Mouse (Mus musculus) megakaryocyte, embryonic 14.5 days (primary cell): Measurements from ENCODE around the gene Cactin. TPM values are rescaled to one million over a fixed set of nuclear protein-coding genes. Genes with fewer than 3 reads are reported as not detected.
A peak's percentile ranks its signal among the peaks of the same experiment; 100 is the strongest.

Experiments used
- H3K27me3 ChIP-seq: replicated peaks from 2 replicates; pipeline ENCODE3; 2012; ENCODE audit warnings: inconsistent platforms
- H3K36me3 ChIP-seq: replicated peaks from 2 replicates; pipeline ENCODE3; 2012; ENCODE audit warnings: low read length, inconsistent platforms, mixed read lengths
- H3K4me1 ChIP-seq: 2 replicates; pipeline ENCODE4 v1.6.1; 2012; ENCODE audit warnings: inconsistent platforms
- H3K4me3 ChIP-seq: replicated peaks from 2 replicates; pipeline ENCODE3; 2012; ENCODE audit warnings: moderate library complexity, mild to moderate bottlenecking, inconsistent platforms
- H3K9me3 ChIP-seq: 2 replicates; pipeline ENCODE4 v1.6.1; 2012; ENCODE audit warnings: inconsistent platforms
- FLI1 ChIP-seq: IDR thresholded peaks from 2 replicates; pipeline ENCODE4 v1.6.1; 2012; ENCODE audit warnings: low read length, inconsistent platforms, mixed read lengths
- GATA1 ChIP-seq: IDR thresholded peaks from 3 replicates; pipeline ENCODE4 v1.6.1; 2012; ENCODE audit warnings: mixed read lengths, low read length, inconsistent platforms, borderline replicate concordance
- polyA plus RNA-seq: library from polyadenylated mRNA; stranded (reverse); fragments of >175 nt; gene quantifications from 2 replicates; pipeline ENCODE4 v1.2.3, GENCODE M21; 2012; ENCODE audit warnings: low replicate concordance; ENCODE audit not compliant: insufficient read depth

Gene Cactin
- polyA plus RNA-seq, 1 experiment, result 78.5 TPM

- no peaks in the 10 kb centered on the region for H3K36me3 ChIP-seq
- H3K27me3 ChIP-seq, result peaks cover 18% of the 10 kb centered on the region
- H3K9me3 ChIP-seq, result no peaks in the 10 kb centered on the region
- no peak for TF ChIP-seq FLI1
- TF ChIP-seq GATA1, result no peak
- H3K4me1 ChIP-seq, result peaks cover 75% of the 10 kb centered on the region
- no peak overlapping the region for H3K4me3 ChIP-seq
These were observed 33.3 kb upstream of the Cactin start for GRCm38 (mm10) chr10:81287513-81288157.

GRCm38 (mm10) chr10:81288601-81289000, 32.3 kb upstream of the Cactin start:
- peaks cover 76% of the 10 kb centered on the region for H3K4me1 ChIP-seq
- H3K4me3 ChIP-seq, result no peak overlapping the region
- H3K36me3 ChIP-seq, result no peaks in the 10 kb centered on the region
- no peak for TF ChIP-seq FLI1
- no peak for TF ChIP-seq GATA1
- H3K9me3 ChIP-seq, result no peaks in the 10 kb centered on the region
- peaks cover 9% of the 10 kb centered on the region for H3K27me3 ChIP-seq

- Histone ChIP-seq H3K9me3 (no peaks in the 10 kb centered on the region), H3K4me3 (no peak overlapping the region), H3K4me1 (peaks cover 80% of the 10 kb centered on the region), H3K36me3 (peaks cover under 1% of the 10 kb centered on the region), H3K27me3 (peaks cover 7% of the 10 kb centered on the region)
- TF ChIP-seq FLI1 (no peak), GATA1 (no peak)
These were observed 31.6 kb upstream of the Cactin start for GRCm38 (mm10) chr10:81289278-81289677.

- Histone ChIP-seq H3K27me3 (peaks cover 3% of the 10 kb centered on the region), H3K36me3 (peaks cover 5% of the 10 kb centered on the region), H3K4me1 (peaks cover 80% of the 10 kb centered on the region), H3K9me3 (no peaks in the 10 kb centered on the region), H3K4me3 (no peak overlapping the region)
- TF ChIP-seq GATA1, result no peak
- no peak for TF ChIP-seq FLI1
These were observed 31.1 kb upstream of the Cactin start for GRCm38 (mm10) chr10:81289811-81290210.

GRCm38 (mm10) chr10:81290698-81291460, 30.0 kb upstream of the Cactin start:
- TF ChIP-seq GATA1, result no peak
- no peak for TF ChIP-seq FLI1
- Histone ChIP-seq H3K27me3 (no peaks in the 10 kb centered on the region), H3K36me3 (peaks cover 14% of the 10 kb centered on the region), H3K9me3 (no peaks in the 10 kb centered on the region), H3K4me1 (peaks cover 81% of the 10 kb centered on the region), H3K4me3 (no peak overlapping the region)

GRCm38 (mm10) chr10:81291511-81292104, 29.3 kb upstream of the Cactin start, which contains the start of gene Tjp3:
Gene Tjp3 (minus strand): TSS chr10:81291581.
- Histone ChIP-seq H3K36me3 (peaks cover 22% of the 10 kb centered on the region), H3K9me3 (no peaks in the 10 kb centered on the region), H3K4me3 (peak within 1 kb of the TSS; percentile 84), H3K4me1 (peaks cover 81% of the 10 kb centered on the region), H3K27me3 (no peaks in the 10 kb centered on the region)
- TF ChIP-seq FLI1 (no peak), GATA1 (no peak)

GRCm38 (mm10) chr10:81292554-81293333, 28.2 kb upstream of the Cactin start, which contains the start of gene Pip5k1c:
Gene Pip5k1c (plus strand): TSS chr10:81292963.
- no peaks in the 10 kb centered on the region for H3K9me3 ChIP-seq
- no peaks in the 10 kb centered on the region for H3K27me3 ChIP-seq
- H3K36me3 ChIP-seq, result peaks cover 25% of the 10 kb centered on the region
- H3K4me3 ChIP-seq, result peak within 1 kb of the TSS; percentile 99
- H3K4me1 ChIP-seq, result peaks cover 81% of the 10 kb centered on the region
- no peak for TF ChIP-seq FLI1
- TF ChIP-seq GATA1, result no peak

GRCm38 (mm10) chr10:81293334-81294030, 27.4 kb upstream of the Cactin start:
- Histone ChIP-seq H3K4me3 (peak overlapping the region; percentile 99), H3K27me3 (no peaks in the 10 kb centered on the region), H3K4me1 (peaks cover 81% of the 10 kb centered on the region), H3K36me3 (peaks cover 28% of the 10 kb centered on the region), H3K9me3 (no peaks in the 10 kb centered on the region)
- TF ChIP-seq GATA1, result no peak
- TF ChIP-seq FLI1, result no peak

GRCm38 (mm10) chr10:81294442-81294841, 26.5 kb upstream of the Cactin start:
- peaks cover 37% of the 10 kb centered on the region for H3K36me3 ChIP-seq
- H3K4me1 ChIP-seq, result peaks cover 81% of the 10 kb centered on the region
- H3K4me3 ChIP-seq, result peak overlapping the region; percentile 99
- TF ChIP-seq FLI1 (no peak), GATA1 (no peak)
- H3K27me3 ChIP-seq, result no peaks in the 10 kb centered on the region
- no peaks in the 10 kb centered on the region for H3K9me3 ChIP-seq
